24 mouse cellular contexts compared by ENCODE assay signal in genomic region chr3:152291895-152292294, GRCm38 (mm10). TPM values are rescaled to one million over a fixed set of nuclear protein-coding genes. Genes with fewer than 3 reads are reported as not detected.
DNase-seq lines count a peak whose midpoint lies in the region; ATAC-seq and TF ChIP-seq lines count a peak whose summit lies in the region.
"Had no signal": no experiment of that assay in that cellular context is flagged by ENCODE, and none has a peak within 500 bp of the region (broad histone marks: within the 10 kb centered on the region; RNA-seq: fewer than 3 reads in every experiment).

No protein-coding gene starts in this region.

- WGBS in limb, embryonic 12.5 days = 51% methylated on average over 6 of the region's 6 CpGs
- WGBS in limb, embryonic 10.5 days = 70% methylated on average over 6 of the region's 6 CpGs
- WGBS in lung, postnatal 0 days = 63% methylated on average over 6 of the region's 6 CpGs
- 37% methylated on average over 6 of the region's 6 CpGs for WGBS in limb, embryonic 14.5 days
- WGBS in liver, embryonic 12.5 days (ENCODE audit: insufficient replicate concordance) = 84% methylated on average over 6 of the region's 6 CpGs

- no peak for TF ChIP-seq EP300 in lung, postnatal 0 days (IDR thresholded peaks at IDR 0.05)

- no peaks in the 10 kb centered on the region for H3K27me3 ChIP-seq in limb, embryonic 12.5 days
- no peaks in the 10 kb centered on the region for H3K27me3 ChIP-seq in limb, embryonic 10.5 days (ENCODE audit: low read depth, poor library complexity, severe bottlenecking)
- no peaks in the 10 kb centered on the region for H3K27me3 ChIP-seq in lung, postnatal 0 days (replicated peaks; ENCODE audit: insufficient read depth, low read length)
- H3K27me3 ChIP-seq in limb, embryonic 14.5 days (ENCODE audit: control insufficient read depth, insufficient read depth, low read length) = no peaks in the 10 kb centered on the region
- H3K27me3 ChIP-seq in liver, embryonic 12.5 days (replicated peaks) = no peaks in the 10 kb centered on the region
- H3K27me3 ChIP-seq: embryonic facial prominence, embryonic 15.5 days; heart, embryonic 15.5 days had no signal

- DNase-seq in limb, embryonic 10.5 days (ENCODE audit: low spot score) = no peak
- DNase-seq in lung, postnatal 0 days (ENCODE audit: low spot score) = peak; percentile 70
- no peak for DNase-seq in lung, postnatal 36 days
- no peak for DNase-seq in limb, embryonic 14.5 days (ENCODE audit: low spot score)
- DNase-seq: adrenal gland, adult 8-10 months; adrenal gland, postnatal 36 days; B cell, adult 2 months; cerebellum, adult 2 months; cerebellum, postnatal 10 days; embryo, embryonic 11 days; gastrocnemius, postnatal 10 days; heart, adult 18-20 months had no signal

- peaks cover 28% of the 10 kb centered on the region for H3K4me1 ChIP-seq in limb, embryonic 12.5 days (replicated peaks)
- peaks cover 19% of the 10 kb centered on the region for H3K4me1 ChIP-seq in limb, embryonic 10.5 days
- no peaks in the 10 kb centered on the region for H3K4me1 ChIP-seq in lung, postnatal 0 days (ENCODE audit: insufficient read depth, low read depth, low read length)
- peaks cover 23% of the 10 kb centered on the region for H3K4me1 ChIP-seq in limb, embryonic 14.5 days (ENCODE audit: control insufficient read depth, insufficient read depth, low read length)
- no peaks in the 10 kb centered on the region for H3K4me1 ChIP-seq in liver, embryonic 12.5 days
- H3K4me1 ChIP-seq: forebrain, embryonic 10.5 days; hindbrain, embryonic 10.5 days had no signal

- 0 out of 2 replicates have a peak overlapping the region, but pooled peaks have one; percentile 37 for H3K27ac ChIP-seq in limb, embryonic 12.5 days
- H3K27ac ChIP-seq in limb, embryonic 10.5 days = no peak overlapping the region
- peak overlapping the region; percentile 9; the same call in 1 of the 2 replicates for H3K27ac ChIP-seq in lung, postnatal 0 days (ENCODE audit: low read length)
- no peak overlapping the region for H3K27ac ChIP-seq in limb, embryonic 14.5 days (replicated peaks; ENCODE audit: low read depth, low read length)
- no peak overlapping the region for H3K27ac ChIP-seq in liver, embryonic 12.5 days
- H3K27ac ChIP-seq: embryonic facial prominence, embryonic 15.5 days; forebrain, embryonic 10.5 days; heart, embryonic 15.5 days; hindbrain, embryonic 10.5 days; hindbrain, embryonic 14.5 days had no signal

- no peak overlapping the region for H3K4me3 ChIP-seq in limb, embryonic 12.5 days (replicated peaks)
- H3K4me3 ChIP-seq in limb, embryonic 10.5 days = no peak overlapping the region
- no peak overlapping the region for H3K4me3 ChIP-seq in lung, postnatal 0 days (ENCODE audit: low read depth, low read length)
- H3K4me3 ChIP-seq in limb, embryonic 14.5 days (replicated peaks; ENCODE audit: low read length) = no peak overlapping the region
- no peak overlapping the region for H3K4me3 ChIP-seq in liver, embryonic 12.5 days
- H3K4me3 ChIP-seq: embryonic facial prominence, embryonic 15.5 days; erythroblast, embryonic 14.5 days; forebrain, embryonic 10.5 days; heart, embryonic 15.5 days; hindbrain, embryonic 10.5 days had no signal

- H3K36me3 ChIP-seq in limb, embryonic 12.5 days = peaks cover 65% of the 10 kb centered on the region
- peaks cover 57% of the 10 kb centered on the region for H3K36me3 ChIP-seq in limb, embryonic 10.5 days
- H3K36me3 ChIP-seq in lung, postnatal 0 days (ENCODE audit: insufficient read depth, low read length) = 0 out of 2 replicates have a peak, but pooled peaks cover 4% of the 10 kb centered on the region
- peaks cover 30% of the 10 kb centered on the region for H3K36me3 ChIP-seq in limb, embryonic 14.5 days (ENCODE audit: control insufficient read depth, insufficient read depth, low read length)
- H3K36me3 ChIP-seq in liver, embryonic 12.5 days = peaks cover 46% of the 10 kb centered on the region

- no peak for ATAC-seq in limb, embryonic 12.5 days (ENCODE audit: insufficient number of reproducible peaks, insufficient read depth, low FRiP score, low TSS enrichment, low read depth)
- peak; percentile 62 for ATAC-seq in lung, postnatal 0 days
- ATAC-seq in limb, embryonic 14.5 days (ENCODE audit: low FRiP score, low read depth) = peak; percentile 43; the same call in 1 of the 2 replicates
- no peak for ATAC-seq in liver, embryonic 12.5 days
- ATAC-seq: CD4-positive, CD25-positive, alpha-beta regulatory T cell, adult 4 months; forebrain, embryonic 14.5 days had no signal

- no peak overlapping the region for H3K4me2 ChIP-seq in limb, embryonic 12.5 days
- no peak overlapping the region for H3K4me2 ChIP-seq in lung, postnatal 0 days (replicated peaks; ENCODE audit: low read depth, low read length)
- no peak overlapping the region for H3K4me2 ChIP-seq in limb, embryonic 14.5 days (replicated peaks; ENCODE audit: low read depth, low read length, severe bottlenecking)
- H3K4me2 ChIP-seq in liver, embryonic 12.5 days = no peak overlapping the region
- H3K4me2 ChIP-seq: embryonic facial prominence, embryonic 15.5 days; heart, embryonic 11.5 days; heart, embryonic 15.5 days; hindbrain, embryonic 14.5 days had no signal

- no peak for TF ChIP-seq CTCF in lung, postnatal 0 days (IDR thresholded peaks at IDR 0.05)

- no peaks in the 10 kb centered on the region for H3K9me3 ChIP-seq in limb, embryonic 12.5 days
- H3K9me3 ChIP-seq in limb, embryonic 10.5 days (replicated peaks) = no peaks in the 10 kb centered on the region
- no peaks in the 10 kb centered on the region for H3K9me3 ChIP-seq in lung, postnatal 0 days (ENCODE audit: low read length)
- H3K9me3 ChIP-seq in limb, embryonic 14.5 days (ENCODE audit: control insufficient read depth, low read length) = no peaks in the 10 kb centered on the region
- H3K9me3 ChIP-seq in liver, embryonic 12.5 days (replicated peaks) = no peaks in the 10 kb centered on the region
- H3K9me3 ChIP-seq: embryonic facial prominence, embryonic 15.5 days; forebrain, embryonic 10.5 days; G1E; heart, embryonic 15.5 days; hindbrain, embryonic 10.5 days had no signal

- no peak for TF ChIP-seq POLR2A in limb, embryonic 14.5 days (IDR thresholded peaks at IDR 0.05; ENCODE audit: borderline replicate concordance, extremely low read depth, insufficient read depth, insufficient read length)

- H3K9ac ChIP-seq in limb, embryonic 12.5 days (replicated peaks) = no peak overlapping the region
- no peak overlapping the region for H3K9ac ChIP-seq in lung, postnatal 0 days (replicated peaks; ENCODE audit: low read depth)
- no peak overlapping the region for H3K9ac ChIP-seq in limb, embryonic 14.5 days (ENCODE audit: low read depth, low read length, severe bottlenecking)
- H3K9ac ChIP-seq in liver, embryonic 12.5 days = no peak overlapping the region
- H3K9ac ChIP-seq: embryonic facial prominence, embryonic 15.5 days; heart, embryonic 15.5 days; hindbrain, embryonic 14.5 days had no signal

RNA-seq across cellular contexts. Expression of gene Nexn, which starts 25.7 kb away (rescaled TPM):
- 14.0 and 17.0 TPM in 2 replicates for polyA plus RNA-seq in limb, embryonic 12.5 days (2016; fragmentation: Nextera tagmentation; extraction: Ambion mirVana)
- 3.0 and 3.1 TPM in 2 replicates for polyA plus RNA-seq in limb, embryonic 10.5 days (2016; fragmentation: Nextera tagmentation; extraction: Ambion mirVana)
- polyA plus RNA-seq in lung, postnatal 0 days (2015; fragmentation: Nextera tagmentation; extraction: Ambion mirVana) = 39.9 and 47.1 TPM in 2 replicates
- 7.2 and 17.5 TPM in 2 replicates for polyA plus RNA-seq in limb, embryonic 14.5 days (2012; rRNA removed)
- polyA plus RNA-seq in limb, embryonic 14.5 days (2014; fragmentation: Nextera tagmentation; extraction: Ambion mirVana) = 23.8 and 26.0 TPM in 2 replicates
- polyA plus RNA-seq in liver, embryonic 12.5 days (2016; fragmentation: Nextera tagmentation; extraction: Ambion mirVana) = 2.2 and 2.5 TPM in 2 replicates
- polyA plus RNA-seq: erythroblast, embryonic 14.5 days; G1E had no signal

RNA-seq across cellular contexts. Expression of gene Miga1, which starts 48.3 kb away (rescaled TPM):
- polyA plus RNA-seq in limb, embryonic 12.5 days (2016; fragmentation: Nextera tagmentation; extraction: Ambion mirVana) = 22.2 and 24.9 TPM in 2 replicates
- 16.8 and 21.5 TPM in 2 replicates for polyA plus RNA-seq in limb, embryonic 10.5 days (2016; fragmentation: Nextera tagmentation; extraction: Ambion mirVana)
- polyA plus RNA-seq in lung, postnatal 0 days (2015; fragmentation: Nextera tagmentation; extraction: Ambion mirVana) = 10.0 and 12.3 TPM in 2 replicates
- 19.8 and 23.4 TPM in 2 replicates for polyA plus RNA-seq in limb, embryonic 14.5 days (2012; rRNA removed)
- 18.0 and 19.1 TPM in 2 replicates for polyA plus RNA-seq in limb, embryonic 14.5 days (2014; fragmentation: Nextera tagmentation; extraction: Ambion mirVana)
- polyA plus RNA-seq in liver, embryonic 12.5 days (2016; fragmentation: Nextera tagmentation; extraction: Ambion mirVana) = 7.1 and 9.1 TPM in 2 replicates

RNA-seq across cellular contexts. Expression of gene Usp33, which starts 54.4 kb away (rescaled TPM):
- polyA plus RNA-seq in limb, embryonic 12.5 days (2016; fragmentation: Nextera tagmentation; extraction: Ambion mirVana) = 53.8 and 54.8 TPM in 2 replicates
- 46.4 and 52.0 TPM in 2 replicates for polyA plus RNA-seq in limb, embryonic 10.5 days (2016; fragmentation: Nextera tagmentation; extraction: Ambion mirVana)
- polyA plus RNA-seq in lung, postnatal 0 days (2015; fragmentation: Nextera tagmentation; extraction: Ambion mirVana) = 43.1 and 52.4 TPM in 2 replicates
- 44.0 and 54.9 TPM in 2 replicates for polyA plus RNA-seq in limb, embryonic 14.5 days (2012; rRNA removed)
- 44.9 and 50.9 TPM in 2 replicates for polyA plus RNA-seq in limb, embryonic 14.5 days (2014; fragmentation: Nextera tagmentation; extraction: Ambion mirVana)
- 30.1 and 30.9 TPM in 2 replicates for polyA plus RNA-seq in liver, embryonic 12.5 days (2016; fragmentation: Nextera tagmentation; extraction: Ambion mirVana)

Comparison
In these comparisons a context has a peak if more than half of its experiments do, and no peak if none do; other contexts are left out.
1. ATAC-seq: peak in lung, postnatal 0 days (single experiment) and limb, embryonic 14.5 days (single experiment); none in limb, embryonic 12.5 days (single experiment) and liver, embryonic 12.5 days (single experiment).
2. H3K27ac ChIP-seq: peak in limb, embryonic 12.5 days (single experiment) and lung, postnatal 0 days (single experiment); none in limb, embryonic 10.5 days (single experiment), limb, embryonic 14.5 days (single experiment) and liver, embryonic 12.5 days (single experiment).